Mouse (Mus musculus) frontal cortex, postnatal 36 days (tissue): ENCODE measurements around the gene Pde6b.

Experiments used
- DNase-seq, 2 experiments: peaks; one replicate each; pipeline ENCODE4 v3.0.0; 2022; ENCODE audit warnings: low spot score in 2 of 2

The Pde6b gene

GRCm38 (mm10) chr5:108461082-108462065 is 73.2 kb downstream of the Pde6b start, which contains the start of gene Pcgf3:
TSS of gene Pcgf3 (plus strand) at chr5:108461232.
- peak; percentile 96 for DNase-seq

- DNase-seq, result no peak
These were observed 74.3 kb downstream of the Pde6b start for GRCm38 (mm10) chr5:108462446-108462845.

GRCm38 (mm10) chr5:108465131-108465891 is 77.1 kb downstream of the Pde6b start:
- DNase-seq, result no peak

- DNase-seq, result no peak
These were observed 78.5 kb downstream of the Pde6b start for GRCm38 (mm10) chr5:108466647-108467046.

- DNase-seq, result no peak
These were observed 81.4 kb downstream of the Pde6b start for GRCm38 (mm10) chr5:108469617-108470016.

GRCm38 (mm10) chr5:108473737-108474136 is 85.5 kb downstream of the Pde6b start:
- no peak for DNase-seq

- DNase-seq, result no peak
These were observed 87.8 kb downstream of the Pde6b start for GRCm38 (mm10) chr5:108475977-108476376.
